Mouse (Mus musculus) megakaryocyte, embryonic 14.5 days (primary cell): ENCODE results near the gene Rere.

Experiments used
- FLI1 ChIP-seq: IDR thresholded peaks from 2 replicates; pipeline ENCODE4 v1.6.1; 2012; ENCODE audit warnings: low read length, inconsistent platforms, mixed read lengths
- GATA1 ChIP-seq: IDR thresholded peaks from 3 replicates; pipeline ENCODE4 v1.6.1; 2012; ENCODE audit warnings: mixed read lengths, low read length, inconsistent platforms, borderline replicate concordance

GRCm38 (mm10) chr4:150522425-150522824, 241.0 kb downstream of the Rere start:
- TF ChIP-seq GATA1 (no peak), FLI1 (no peak)
